Mouse (Mus musculus) 416B (cell line): ENCODE measurements around the gene Galnt15.

Experiments used
- DNase-seq: peaks from one replicate; pipeline ENCODE4 v3.0.0; 2011; ENCODE audit warnings: low read depth

Gene Galnt15

GRCm38 (mm10) chr14:32091124-32091523 is 62.3 kb downstream of the Galnt15 start:
- no peak for DNase-seq

DNA sequence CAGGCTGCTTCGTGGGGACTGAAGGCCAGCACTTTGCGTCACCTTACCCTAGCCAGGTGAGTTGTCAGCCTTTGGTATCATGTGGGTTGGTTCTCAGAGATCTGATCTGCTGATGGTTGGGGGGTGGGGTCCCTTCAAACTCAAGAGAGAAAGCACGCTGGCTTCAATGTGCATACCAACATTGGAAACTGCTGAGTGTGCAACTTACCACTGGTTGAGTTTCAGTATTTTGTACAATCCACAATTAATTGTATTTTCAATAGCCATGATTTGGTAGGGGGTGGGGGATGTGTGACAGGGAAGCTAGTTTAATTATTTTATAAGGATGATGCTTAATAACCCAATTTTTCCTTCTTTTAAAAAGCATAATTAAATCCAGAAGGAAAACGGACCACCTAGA is 62.9 kb downstream of the Galnt15 start:
- DNase-seq = no peak

DNA sequence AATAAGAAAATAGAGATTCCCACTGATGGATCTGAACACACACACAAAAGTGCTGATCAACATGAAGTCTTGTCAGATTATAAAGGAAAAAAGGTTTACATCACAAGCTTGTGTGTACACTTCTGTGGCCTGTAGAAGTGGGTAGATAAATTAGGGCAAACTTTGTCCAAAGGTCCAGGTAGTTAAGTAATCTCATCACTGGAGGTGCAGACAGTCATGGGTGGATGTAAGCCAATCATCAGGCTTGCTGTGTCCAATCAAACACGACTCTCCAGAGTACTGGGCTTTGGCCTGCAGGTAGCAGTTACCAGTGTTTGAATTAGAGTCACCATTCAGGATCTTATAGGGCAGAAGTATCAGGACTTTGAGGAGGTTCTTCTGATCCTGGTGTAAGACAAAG is 64.2 kb downstream of the Galnt15 start:
- DNase-seq = no peak

GRCm38 (mm10) chr14:32093500-32094117 is 64.8 kb downstream of the Galnt15 start:
- DNase-seq = no peak

- no peak for DNase-seq
Observed at GRCm38 (mm10) chr14:32095646-32096045, 66.9 kb downstream of the Galnt15 start.

DNA sequence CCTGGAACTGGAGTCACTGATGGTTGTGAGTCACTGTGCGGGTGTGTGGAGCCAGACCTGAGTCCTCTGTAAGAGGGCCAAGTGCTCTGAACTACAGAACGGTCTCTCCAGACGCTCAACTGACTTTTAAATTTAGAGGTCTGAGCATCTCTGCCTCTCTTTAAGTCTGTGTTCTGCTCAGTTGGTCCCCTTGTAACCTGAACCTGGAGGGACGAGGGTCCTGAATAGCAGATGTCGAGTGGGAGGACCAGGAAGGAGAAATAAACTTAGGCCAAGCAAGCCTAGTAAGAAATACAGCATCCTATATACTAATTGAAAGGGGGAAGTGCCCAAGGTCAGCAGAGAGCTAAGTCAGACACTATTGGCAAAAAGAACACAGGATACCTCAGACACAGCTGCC is 68.0 kb downstream of the Galnt15 start:
- DNase-seq = no peak

DNA sequence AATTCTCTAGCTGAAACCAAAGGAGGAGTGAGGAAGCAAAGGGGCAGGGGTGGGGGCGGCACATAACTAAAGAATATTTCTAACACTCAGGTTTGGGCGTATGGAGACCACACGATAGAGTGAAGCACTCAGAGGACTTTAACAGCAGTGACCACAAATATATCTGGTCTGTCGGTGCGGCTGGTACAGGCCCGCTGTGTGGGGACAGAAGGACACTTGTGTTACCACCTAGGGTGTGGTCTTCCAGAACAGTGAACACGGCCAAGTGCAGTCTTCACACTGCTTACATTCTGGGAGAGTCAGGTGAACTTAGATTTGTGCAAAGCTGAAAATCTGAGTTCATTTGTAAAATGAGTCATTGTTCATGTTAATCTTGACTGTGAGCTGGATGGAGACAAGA is 68.9 kb downstream of the Galnt15 start:
- no peak for DNase-seq

GRCm38 (mm10) chr14:32098951-32099350 is 70.2 kb downstream of the Galnt15 start:
- no peak for DNase-seq

DNA sequence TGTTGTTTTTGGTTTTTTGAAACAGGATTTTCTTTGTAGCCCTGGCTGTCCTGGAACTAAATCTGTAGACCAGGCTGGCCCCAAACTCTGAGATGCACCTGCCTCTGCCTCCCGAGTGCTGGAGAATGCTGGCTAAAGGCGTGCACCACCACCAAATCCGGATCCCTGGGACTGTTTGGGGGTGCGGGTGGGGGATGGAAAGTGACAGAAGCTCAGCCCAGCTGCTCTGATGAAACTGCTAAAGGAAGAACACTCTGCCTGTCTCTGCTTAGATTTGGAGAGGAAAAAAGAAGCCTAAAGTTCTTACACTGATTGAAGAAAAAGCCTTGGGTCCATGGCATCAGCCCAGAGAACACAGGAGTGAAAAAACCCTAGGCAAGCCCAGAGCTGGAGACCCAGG is 74.8 kb downstream of the Galnt15 start:
- DNase-seq = no peak

DNA sequence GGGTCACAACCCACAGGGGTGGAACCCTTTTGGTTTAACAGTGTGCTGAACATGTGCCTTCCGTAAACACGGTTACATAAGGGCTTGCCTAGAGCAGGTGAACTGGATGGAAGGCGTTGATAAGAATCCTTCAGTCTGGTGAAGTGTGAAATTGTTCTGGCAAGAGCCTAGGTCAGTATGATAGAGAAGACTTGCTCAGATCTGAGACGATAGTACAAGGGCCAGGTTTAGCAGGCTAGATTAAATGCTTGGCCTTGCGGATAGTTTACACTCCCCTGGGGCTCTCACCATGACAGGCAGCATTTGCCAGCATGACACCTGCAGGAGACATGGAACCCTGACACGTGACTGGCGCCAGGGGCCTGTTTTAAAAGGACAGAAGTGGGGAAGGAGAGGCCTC is 76.9 kb downstream of the Galnt15 start:
- no peak for DNase-seq

DNA sequence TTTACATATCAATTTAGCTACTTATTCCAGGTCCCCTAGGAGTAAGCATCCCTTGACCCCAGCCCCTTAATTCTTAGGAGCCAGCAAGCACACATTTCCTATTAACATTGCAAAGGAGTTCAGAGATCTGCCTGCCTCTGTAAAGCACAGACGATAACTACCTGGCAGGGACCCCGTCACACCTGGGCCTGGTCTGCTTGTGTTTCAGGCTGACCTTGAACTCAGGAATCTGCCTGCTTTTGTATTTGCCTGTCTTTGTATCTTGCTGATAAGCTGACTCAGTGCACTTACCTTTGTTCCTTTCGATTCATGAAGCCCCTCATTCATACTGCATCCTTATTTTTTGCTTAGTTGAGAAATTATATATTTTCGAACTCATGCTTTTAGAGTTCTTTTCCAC is 78.1 kb downstream of the Galnt15 start:
- DNase-seq = no peak
